Mouse (Mus musculus) CD4-positive, CD25-positive, alpha-beta regulatory T cell, adult 4 months (primary cell): ENCODE measurements at regions not wholly inside any gene's neighbourhood (a gene's known extent, or its start where the extent isn't known, plus 50 kb on each side); places are given as distances from the start of the nearest gene placed in this dataset.

Source experiments
- ATAC-seq: one replicate; pipeline ENCODE4 v1.8.0; 2017

GRCm38 (mm10) chr12:117439015-117439605 is 77.2 kb upstream of the Rapgef5 start:
- no peak for ATAC-seq

- ATAC-seq = peak; percentile 61
Measured at GRCm38 (mm10) chr12:117444247-117444989, 71.9 kb upstream of the Rapgef5 start.

GRCm38 (mm10) chr12:117447223-117447622 is 69.1 kb upstream of the Rapgef5 start:
- peak; percentile 79 for ATAC-seq

GRCm38 (mm10) chr12:117447843-117448728 is 68.2 kb upstream of the Rapgef5 start:
- ATAC-seq = no peak

GRCm38 (mm10) chr12:117449080-117449479 is 67.2 kb upstream of the Rapgef5 start:
- ATAC-seq = no peak

- no peak for ATAC-seq
Measured at GRCm38 (mm10) chr12:117450106-117450505, 66.2 kb upstream of the Rapgef5 start.

GRCm38 (mm10) chr12:117450871-117451270 is 65.4 kb upstream of the Rapgef5 start:
- ATAC-seq = no peak

GRCm38 (mm10) chr12:117451441-117451840 is 64.8 kb upstream of the Rapgef5 start:
- ATAC-seq = no peak

GRCm38 (mm10) chr12:117455800-117456199 is 60.5 kb upstream of the Rapgef5 start:
- no peak for ATAC-seq

- ATAC-seq = no peak
Measured at GRCm38 (mm10) chr12:117458132-117459070, 57.9 kb upstream of the Rapgef5 start.

GRCm38 (mm10) chr12:117459541-117459940 is 56.7 kb upstream of the Rapgef5 start:
- no peak for ATAC-seq

GRCm38 (mm10) chr12:117465206-117465605 is 51.1 kb upstream of the Rapgef5 start:
- no peak for ATAC-seq

GRCm38 (mm10) chr12:117465998-117466397 is 50.3 kb upstream of the Rapgef5 start:
- no peak for ATAC-seq
